Mouse (Mus musculus) Muller cell, postnatal 12 days (primary cell): ENCODE data around the gene Abhd13.

Experiments
- DNase-seq: peaks from one replicate; pipeline ENCODE4 v3.0.0-alpha.2; 2015; ENCODE audit errors: inconsistent ontology term

Abhd13 gene

DNA sequence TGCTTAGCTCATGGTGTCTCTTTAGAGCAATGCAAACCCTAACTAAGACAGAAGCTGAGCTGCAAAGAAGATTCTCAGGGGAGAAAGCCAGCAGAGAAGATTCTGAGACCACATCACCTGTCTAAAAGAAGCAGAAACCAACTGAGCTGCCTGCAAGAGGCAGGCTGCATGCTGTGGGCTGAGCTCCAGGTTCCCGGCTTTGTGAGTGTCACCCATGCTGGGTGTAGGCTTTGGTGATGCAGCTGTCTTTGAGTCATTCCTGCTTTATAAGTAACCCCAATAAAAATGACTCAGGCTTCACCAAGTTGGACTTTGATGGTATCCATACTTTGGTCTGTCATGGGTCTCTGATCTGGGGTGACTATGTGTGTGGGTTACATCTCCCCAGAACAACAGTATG lies 38.7 kb downstream of the Abhd13 start:
- DNase-seq, result no peak

DNA sequence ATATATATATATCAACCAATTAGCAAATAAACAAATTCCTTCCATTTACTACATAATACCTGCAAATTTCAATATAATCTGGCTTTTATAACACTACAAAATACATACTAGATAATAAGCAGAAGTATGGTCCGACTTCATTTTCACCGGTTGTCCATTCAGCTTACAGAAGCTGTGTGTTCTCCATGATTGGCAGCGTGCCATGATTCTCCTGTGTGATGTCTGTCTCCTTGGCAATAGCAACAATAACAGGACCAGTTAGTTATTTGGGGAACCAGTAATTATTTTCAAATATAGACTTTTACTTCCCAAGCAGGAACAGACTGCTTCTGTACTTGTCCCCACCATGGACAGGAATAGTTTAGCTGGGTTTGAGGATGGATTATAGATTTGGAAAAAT lies 39.7 kb downstream of the Abhd13 start:
- DNase-seq, result no peak

DNA sequence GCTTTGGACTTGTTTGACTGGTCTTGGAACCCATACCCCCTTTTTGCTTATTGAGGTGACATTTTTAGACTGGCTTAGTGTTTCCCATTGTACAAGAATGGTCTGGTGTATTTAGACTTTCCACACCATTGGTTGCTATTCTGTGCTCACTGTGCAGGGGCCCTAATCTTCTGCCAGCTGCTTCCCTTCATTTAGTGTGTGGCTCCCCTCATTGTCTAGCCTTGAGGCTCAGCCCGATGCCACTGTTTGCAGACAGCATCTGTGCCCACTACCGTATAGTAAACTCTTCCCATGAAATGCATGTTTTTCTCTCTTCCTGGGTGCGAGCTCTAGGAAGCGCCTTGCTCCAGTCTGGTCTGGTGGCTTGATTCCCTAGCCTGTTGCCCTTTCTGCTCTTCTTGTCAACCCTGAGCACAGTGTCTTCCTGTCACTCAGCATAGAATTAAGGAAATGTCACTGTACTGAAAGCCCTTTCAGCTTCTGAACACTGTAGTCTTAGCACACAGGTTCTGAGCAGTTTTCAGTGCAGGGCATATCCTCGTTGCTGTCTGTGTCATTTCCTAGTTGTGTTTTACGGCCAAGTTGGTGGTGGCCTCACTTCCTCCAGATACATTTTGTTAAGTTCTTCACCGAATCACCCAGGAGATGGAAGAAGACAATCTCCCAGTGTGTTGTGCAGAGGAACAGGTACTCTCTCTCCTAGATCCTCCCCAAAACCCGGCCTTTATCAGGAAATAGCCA lies 53.0 kb downstream of the Abhd13 start:
- no peak for DNase-seq

DNA sequence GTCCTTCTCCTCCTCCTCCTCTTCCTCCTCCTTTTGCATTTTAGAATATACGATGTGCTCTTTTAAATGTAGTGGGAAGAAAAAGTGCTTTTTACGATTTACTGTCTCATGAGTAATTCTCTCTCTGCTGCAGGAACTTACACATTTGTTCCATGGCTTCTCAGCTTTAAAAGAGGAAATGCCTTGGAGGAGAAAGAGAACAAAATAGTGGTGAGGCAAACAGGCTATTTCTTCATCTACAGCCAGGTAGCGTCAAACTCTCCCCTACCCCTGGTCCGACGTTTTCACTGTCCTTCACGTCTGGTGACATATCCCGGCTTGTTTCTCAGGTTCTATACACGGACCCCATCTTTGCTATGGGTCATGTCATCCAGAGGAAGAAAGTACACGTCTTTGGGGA lies 53.7 kb downstream of the Abhd13 start:
- no peak for DNase-seq

DNA sequence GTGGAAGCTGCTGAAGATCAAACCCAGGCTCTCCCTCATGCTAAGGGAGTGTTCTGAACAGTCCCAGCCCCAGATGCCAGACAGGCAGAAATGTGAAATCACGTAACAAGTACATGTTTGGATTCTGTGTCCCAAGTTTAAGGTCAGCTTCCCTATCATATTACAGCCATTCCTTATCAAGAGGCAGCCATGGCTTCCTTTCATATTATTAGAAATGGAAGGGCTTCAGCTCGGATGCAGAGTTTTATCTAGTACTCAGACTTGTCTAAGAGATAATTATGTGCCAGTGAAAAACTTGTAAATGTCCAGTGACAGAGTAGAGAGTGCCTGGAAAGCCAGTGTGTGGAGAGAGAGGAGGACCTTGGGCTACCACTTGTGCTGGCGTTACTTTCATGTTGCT lies 63.4 kb downstream of the Abhd13 start:
- no peak for DNase-seq
